In genomic region chr16:7047421-7047820, GRCm38 (mm10) we compare ENCODE assay signal across 27 mouse cellular contexts.
A peak's percentile ranks its signal among the peaks of the same experiment; 100 is the strongest.
DNase-seq lines count a peak whose midpoint lies in the region; ATAC-seq and TF ChIP-seq lines count a peak whose summit lies in the region.
"Had no signal": no experiment of that assay in that cellular context is flagged by ENCODE, and none has a peak within 500 bp of the region (broad histone marks: within the 10 kb centered on the region; RNA-seq: fewer than 3 reads in every experiment).

No protein-coding gene starts in this region.

- peak; percentile 31 for DNase-seq in cerebellum, adult 11 months
- no peak for DNase-seq in cerebellum, adult 8-10 months
- peak; percentile 60 for DNase-seq in cerebellum, adult 9-10 months
- DNase-seq in cerebellum, postnatal 10 days, result no peak
- no peak for DNase-seq in neural tube, embryonic 10.5 days (ENCODE audit: extremely low spot score, low spot score)
- no peak for DNase-seq in lung, postnatal 0 days (ENCODE audit: low spot score)
- DNase-seq: adrenal gland, postnatal 10 days; adrenal gland, postnatal 36 days; gastrocnemius, postnatal 10 days; gastrocnemius, postnatal 36 days; heart, postnatal 10 days; heart, postnatal 36 days; kidney, adult 11 months had no signal

- TF ChIP-seq CTCF in lung, postnatal 0 days (IDR thresholded peaks at IDR 0.05), result no peak

- no peaks in the 10 kb centered on the region for H3K27me3 ChIP-seq in neural tube, embryonic 13.5 days
- no peaks in the 10 kb centered on the region for H3K27me3 ChIP-seq in neural tube, embryonic 15.5 days (replicated peaks)
- H3K27me3 ChIP-seq in lung, postnatal 0 days (replicated peaks; ENCODE audit: insufficient read depth, low read length), result no peaks in the 10 kb centered on the region
- H3K27me3 ChIP-seq: CH12.LX; hindbrain, embryonic 13.5 days; intestine, embryonic 15.5 days had no signal

- H3K27ac ChIP-seq in neural tube, embryonic 13.5 days (replicated peaks), result peak overlapping the region; percentile 39; the same call in 1 of the 2 replicates
- peak overlapping the region; percentile 1; the same call in 1 of the 2 replicates for H3K27ac ChIP-seq in neural tube, embryonic 15.5 days (replicated peaks)
- no peak overlapping the region for H3K27ac ChIP-seq in lung, postnatal 0 days (ENCODE audit: low read length)
- H3K27ac ChIP-seq: forebrain, embryonic 10.5 days; forebrain, embryonic 13.5 days; heart, embryonic 15.5 days; hindbrain, embryonic 10.5 days; intestine, embryonic 15.5 days had no signal

- H3K9me3 ChIP-seq in neural tube, embryonic 13.5 days, result no peaks in the 10 kb centered on the region
- no peaks in the 10 kb centered on the region for H3K9me3 ChIP-seq in neural tube, embryonic 15.5 days (replicated peaks)
- H3K9me3 ChIP-seq in lung, postnatal 0 days (ENCODE audit: low read length), result no peaks in the 10 kb centered on the region
- H3K9me3 ChIP-seq: forebrain, embryonic 10.5 days; forebrain, embryonic 13.5 days; heart, embryonic 12.5 days; heart, embryonic 15.5 days; hindbrain, embryonic 10.5 days; hindbrain, embryonic 13.5 days; intestine, embryonic 15.5 days had no signal

- ATAC-seq in neural tube, embryonic 13.5 days (ENCODE audit: low read depth), result no peak
- no peak for ATAC-seq in neural tube, embryonic 15.5 days (ENCODE audit: low FRiP score)
- no peak for ATAC-seq in lung, postnatal 0 days
- ATAC-seq: forebrain, embryonic 13.5 days; forebrain, embryonic 16.5 days; hindbrain, embryonic 16.5 days; intestine, embryonic 15.5 days; Patski had no signal

- peaks cover 100% of the 10 kb centered on the region for H3K4me1 ChIP-seq in neural tube, embryonic 13.5 days (replicated peaks)
- H3K4me1 ChIP-seq in neural tube, embryonic 15.5 days, result peaks cover 90% of the 10 kb centered on the region
- no peaks in the 10 kb centered on the region for H3K4me1 ChIP-seq in lung, postnatal 0 days (ENCODE audit: insufficient read depth, low read depth, low read length)

- no peak for TF ChIP-seq EP300 in lung, postnatal 0 days (IDR thresholded peaks at IDR 0.05)

- no peak overlapping the region for H3K4me2 ChIP-seq in neural tube, embryonic 13.5 days
- no peak overlapping the region for H3K4me2 ChIP-seq in neural tube, embryonic 15.5 days
- H3K4me2 ChIP-seq in lung, postnatal 0 days (replicated peaks; ENCODE audit: low read depth, low read length), result no peak overlapping the region
- H3K4me2 ChIP-seq: forebrain, embryonic 13.5 days; heart, embryonic 12.5 days; heart, embryonic 15.5 days; hindbrain, embryonic 13.5 days; intestine, embryonic 15.5 days had no signal

- H3K9ac ChIP-seq in neural tube, embryonic 13.5 days, result no peak overlapping the region; the same call in 1 of the 2 replicates
- H3K9ac ChIP-seq in neural tube, embryonic 15.5 days (replicated peaks), result no peak overlapping the region
- no peak overlapping the region for H3K9ac ChIP-seq in lung, postnatal 0 days (replicated peaks; ENCODE audit: low read depth)
- H3K9ac ChIP-seq: forebrain, embryonic 13.5 days; heart, embryonic 12.5 days; heart, embryonic 15.5 days; hindbrain, embryonic 13.5 days; intestine, embryonic 15.5 days had no signal

- WGBS in neural tube, embryonic 13.5 days, result 74% methylated on average over 2 of the region's 2 CpGs
- 78% methylated on average over 2 of the region's 2 CpGs for WGBS in neural tube, embryonic 15.5 days
- WGBS in lung, postnatal 0 days, result 71% methylated on average over 2 of the region's 2 CpGs

- no peaks in the 10 kb centered on the region for H3K36me3 ChIP-seq in neural tube, embryonic 13.5 days
- no peaks in the 10 kb centered on the region for H3K36me3 ChIP-seq in neural tube, embryonic 15.5 days
- no peaks in the 10 kb centered on the region for H3K36me3 ChIP-seq in lung, postnatal 0 days (ENCODE audit: insufficient read depth, low read length)
- H3K36me3 ChIP-seq: forebrain, embryonic 10.5 days; G1E; heart, embryonic 12.5 days; heart, embryonic 15.5 days; hindbrain, embryonic 10.5 days; hindbrain, embryonic 13.5 days; intestine, embryonic 15.5 days had no signal

- no peak overlapping the region for H3K4me3 ChIP-seq in neural tube, embryonic 13.5 days
- H3K4me3 ChIP-seq in neural tube, embryonic 15.5 days (replicated peaks), result no peak overlapping the region
- no peak overlapping the region for H3K4me3 ChIP-seq in lung, postnatal 0 days (ENCODE audit: low read depth, low read length)
- H3K4me3 ChIP-seq: forebrain, embryonic 10.5 days; forebrain, embryonic 13.5 days; heart, embryonic 12.5 days; heart, embryonic 15.5 days; hindbrain, embryonic 10.5 days; hindbrain, embryonic 13.5 days; intestine, embryonic 15.5 days had no signal

Comparison
In these comparisons a context has a peak if more than half of its experiments do, and no peak if none do; other contexts are left out.
1. DNase-seq: peak in cerebellum, adult 11 months (single experiment) and cerebellum, adult 9-10 months (single experiment); none in cerebellum, adult 8-10 months (single experiment), cerebellum, postnatal 10 days (0 of 2), neural tube, embryonic 10.5 days (single experiment) and lung, postnatal 0 days (single experiment).